Mouse (Mus musculus): ENCODE results near the gene Rtn4.

Rtn4 gene

DNA sequence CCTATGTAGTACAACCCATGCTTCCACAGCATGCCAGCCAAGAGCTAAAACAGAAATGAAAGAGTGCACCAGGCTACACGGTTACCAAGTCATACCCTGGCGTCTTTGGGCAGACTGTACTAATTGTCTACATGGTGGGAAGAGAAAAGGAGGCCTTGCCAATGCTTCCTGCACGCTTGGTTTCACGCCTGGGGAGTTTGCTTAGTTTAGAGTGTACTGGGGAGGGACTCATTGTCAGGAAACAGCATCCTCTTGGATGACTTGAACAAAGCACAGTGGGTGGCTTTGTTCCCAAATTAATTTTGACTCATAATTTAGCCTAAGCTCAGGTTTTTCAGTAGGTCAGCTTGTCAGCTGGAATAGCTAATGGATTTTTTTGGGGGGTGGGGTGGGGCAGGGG lies 72.3 kb downstream of the Rtn4 start:
- no peak for DNase-seq (ENCODE audit: low spot score)

DNA sequence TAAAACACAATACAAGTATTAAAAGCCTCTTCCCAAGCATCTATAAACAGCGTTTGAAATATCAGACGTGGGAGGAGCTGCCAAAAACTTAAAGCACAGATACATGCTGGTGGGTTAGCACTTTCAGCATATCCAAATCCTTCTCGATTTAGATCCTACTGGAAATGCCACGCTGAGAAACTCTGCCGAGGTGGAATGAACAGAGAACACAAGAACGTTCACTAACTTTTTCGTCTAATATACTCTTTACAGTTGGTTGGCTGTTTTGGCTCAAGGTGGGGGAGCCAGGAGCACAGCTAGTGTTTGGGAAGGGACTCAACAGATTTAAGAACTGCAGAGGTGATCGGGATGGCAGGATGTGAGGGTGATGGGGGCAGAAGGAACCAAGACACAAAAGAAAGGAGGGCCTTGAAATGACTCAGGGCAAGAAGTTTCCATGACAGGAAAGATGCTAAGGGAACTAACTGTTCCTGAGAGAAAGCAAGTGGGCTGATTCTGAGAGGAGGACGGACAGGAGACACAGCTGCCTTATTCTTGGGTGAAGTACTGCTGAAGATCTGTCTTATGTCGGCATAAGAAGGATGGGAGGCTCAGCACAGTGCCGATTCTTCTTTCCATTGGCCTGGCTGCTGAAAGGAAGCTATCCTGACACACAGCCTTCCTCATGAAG lies 73.7 kb downstream of the Rtn4 start:
- no peak for DNase-seq (ENCODE audit: low spot score)

GRCm38 (mm10) chr11:29768523-29768922 lies 75.8 kb downstream of the Rtn4 start:
- peak; percentile 55 for DNase-seq (ENCODE audit: low spot score)

DNA sequence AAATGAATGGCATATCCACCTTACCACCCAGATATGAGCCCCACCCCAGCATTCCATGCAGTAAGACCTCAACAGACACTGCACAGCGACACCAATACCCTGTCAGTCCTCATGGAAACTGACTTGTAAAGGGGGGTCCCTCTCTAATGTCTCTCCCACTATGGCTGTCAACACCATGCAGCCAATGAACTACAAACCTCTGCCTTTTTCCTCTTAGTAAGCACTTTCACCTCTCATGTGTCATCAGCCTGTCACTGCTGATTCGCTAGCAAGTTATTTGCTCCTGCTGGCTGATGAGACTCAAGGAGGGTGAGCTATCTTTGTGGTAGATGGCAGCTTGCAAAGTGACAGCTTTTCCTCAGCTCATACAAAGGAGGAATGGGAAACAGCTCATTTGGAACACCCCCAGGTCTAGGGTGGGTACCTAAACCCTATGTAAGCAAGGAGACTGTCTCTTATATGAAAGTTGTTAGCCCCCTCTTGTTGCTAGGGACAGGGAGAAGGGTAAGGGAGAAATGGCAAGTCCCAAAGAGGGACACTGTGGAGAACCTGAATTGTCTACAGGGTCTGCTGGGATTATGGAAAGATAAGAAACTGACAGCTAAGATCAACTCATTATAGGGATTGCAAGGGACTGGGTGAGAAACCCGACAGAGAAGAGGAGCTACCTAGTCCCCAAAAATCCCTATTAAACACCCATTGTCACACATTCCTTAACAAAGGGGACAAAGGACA lies 78.1 kb downstream of the Rtn4 start:
- DNase-seq (ENCODE audit: low spot score), result no peak

GRCm38 (mm10) chr11:29772279-29772678 lies 79.5 kb downstream of the Rtn4 start:
- peak; percentile 74 for DNase-seq (ENCODE audit: low spot score)

GRCm38 (mm10) chr11:29774296-29774695 lies 81.5 kb downstream of the Rtn4 start:
- no peak for DNase-seq (ENCODE audit: low spot score)

DNA sequence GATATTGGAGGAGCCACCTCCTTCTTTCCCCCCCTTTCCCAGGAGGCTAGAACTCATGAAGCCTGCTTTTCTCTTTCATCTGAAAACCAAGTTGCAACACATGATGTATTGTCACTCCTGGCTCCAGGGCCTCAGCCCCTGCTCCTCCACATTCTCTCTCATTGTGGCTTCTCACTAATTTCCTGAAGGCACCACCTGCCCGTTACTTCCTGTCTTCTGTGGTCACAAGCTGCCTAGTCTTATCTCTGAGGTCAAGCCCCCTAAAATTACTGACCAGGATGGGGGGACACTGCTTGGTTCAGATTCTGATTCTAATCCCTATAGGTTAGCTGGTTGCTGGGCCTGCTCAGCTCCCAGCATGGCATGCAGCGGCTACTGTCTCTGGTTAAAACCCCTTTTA lies 82.0 kb downstream of the Rtn4 start:
- no peak for DNase-seq (ENCODE audit: low spot score)

DNA sequence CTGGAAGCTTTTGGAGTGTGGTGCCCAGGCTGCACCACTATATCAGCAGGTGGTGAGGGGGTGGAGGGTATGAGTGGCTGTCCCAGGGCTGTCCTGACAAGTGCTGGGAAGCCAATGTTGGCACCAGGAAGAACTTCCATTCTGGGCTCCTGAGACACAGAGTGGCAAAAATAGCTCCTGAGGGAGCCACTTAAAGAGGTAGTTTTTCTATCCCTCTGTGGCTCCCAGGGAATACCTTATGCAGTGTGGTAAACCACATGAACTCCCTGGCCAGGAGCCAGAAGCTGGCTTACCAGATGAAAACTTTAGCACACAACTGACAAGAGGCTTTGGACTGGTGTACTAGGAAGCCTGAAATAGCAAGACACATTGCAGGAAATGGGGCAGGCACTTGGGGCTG lies 85.2 kb downstream of the Rtn4 start:
- DNase-seq (ENCODE audit: low spot score), result peak; percentile 69

- no peak for DNase-seq (ENCODE audit: low spot score)
These were observed 86.2 kb downstream of the Rtn4 start for GRCm38 (mm10) chr11:29778936-29779335.

- DNase-seq (ENCODE audit: low spot score), result no peak
These were observed 86.8 kb downstream of the Rtn4 start for GRCm38 (mm10) chr11:29779409-29780026.

- DNase-seq (ENCODE audit: low spot score), result no peak
These were observed 94.0 kb downstream of the Rtn4 start for GRCm38 (mm10) chr11:29786583-29787219.

- no peak for DNase-seq (ENCODE audit: low spot score)
These were observed 94.7 kb downstream of the Rtn4 start for GRCm38 (mm10) chr11:29787473-29787872.

DNA sequence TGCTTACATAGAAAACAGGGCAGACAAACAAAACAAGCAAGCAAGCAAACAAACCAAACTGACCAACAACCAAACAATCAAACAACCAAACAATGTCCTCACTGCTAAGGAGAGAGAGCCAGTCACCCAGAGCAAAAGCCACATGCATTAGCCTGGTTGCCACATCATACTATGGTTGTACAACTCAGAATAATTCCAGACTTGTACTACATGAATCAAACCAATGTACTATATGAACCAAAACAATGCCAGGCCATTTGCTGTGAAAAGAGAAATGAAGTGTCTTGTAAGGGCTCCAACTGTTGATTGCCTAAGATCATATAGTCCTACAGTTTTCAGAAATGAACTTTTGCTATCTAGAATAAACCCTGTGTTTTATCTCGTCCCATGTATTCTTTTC lies 95.8 kb downstream of the Rtn4 start:
- DNase-seq (ENCODE audit: low spot score), result no peak

- no peak for DNase-seq (ENCODE audit: low spot score)
These were observed 96.3 kb downstream of the Rtn4 start for GRCm38 (mm10) chr11:29788921-29789638.

DNA sequence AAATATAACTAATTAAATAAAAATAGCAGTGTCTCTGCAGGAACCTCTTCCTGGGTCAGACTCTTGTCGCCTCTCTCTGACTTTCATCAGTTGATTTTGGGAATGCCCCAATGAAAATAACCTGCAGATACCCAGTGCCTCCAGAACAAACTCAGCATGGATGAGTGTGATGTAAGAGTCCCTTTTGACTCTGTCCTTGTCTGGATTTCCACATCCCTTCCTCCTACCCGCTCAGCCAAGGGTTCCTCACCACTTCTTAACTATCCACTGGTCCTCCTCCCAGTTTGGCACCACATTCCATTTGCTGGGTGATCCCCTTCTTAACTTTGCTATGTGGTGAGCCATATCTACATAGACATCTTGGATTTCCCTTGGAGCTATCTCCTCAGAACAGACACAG lies 98.0 kb downstream of the Rtn4 start:
- DNase-seq (ENCODE audit: low spot score), result no peak
